Mouse (Mus musculus): Measurements from ENCODE around the gene Klhdc3.

DNA sequence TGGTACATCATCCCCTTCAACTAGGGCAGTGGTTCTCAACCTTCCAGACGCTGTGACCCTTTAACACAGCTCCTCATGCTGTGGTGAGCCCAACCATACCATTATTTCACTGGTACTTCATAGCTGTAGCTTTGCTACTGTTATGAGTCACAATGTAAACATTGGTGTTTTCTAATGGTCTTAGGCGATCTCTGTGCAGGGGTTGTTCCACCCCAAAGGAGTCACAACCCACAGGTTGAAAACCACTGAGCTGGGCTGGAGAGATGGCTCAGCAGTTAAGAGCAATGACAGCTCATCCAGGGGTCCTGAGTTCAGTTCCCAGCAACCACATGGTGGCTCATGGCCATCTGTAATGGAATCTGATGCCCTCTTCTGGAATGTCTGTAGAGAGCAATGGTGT is 10.7 kb upstream of the Klhdc3 start:
- TF ChIP-seq POLR2A (IDR thresholded peaks at IDR 0.05; ENCODE audit: low read depth, low read length) (no peak), CTCF (IDR thresholded peaks at IDR 0.05; ENCODE audit: extremely low read depth, insufficient read length, insufficient replicate concordance, low read depth, low read length) (no peak)
